Mouse (Mus musculus) MEL (cell line): ENCODE results near the gene Dcun1d4. TPM values are rescaled to one million over a fixed set of nuclear protein-coding genes. Genes with fewer than 3 reads are reported as not detected.
A peak's percentile ranks its signal among the peaks of the same experiment; 100 is the strongest.

ENCODE experiments used
- DNase-seq: peaks from one replicate; pipeline ENCODE4 v3.0.0; 2011; ENCODE audit warnings: low read depth, low spot score
- H3K27ac ChIP-seq: 2 replicates; pipeline ENCODE4 v1.5.1; 2012; ENCODE audit warnings: low read depth, mild to moderate bottlenecking, control low read depth, low read length, moderate library complexity; ENCODE audit not compliant: control insufficient read depth
- H3K27me3 ChIP-seq, 2 experiments: fragments of 150-350 bp in 1 of 2; sonication (generic) in 1 of 2; 2 replicates each; pipeline ENCODE4 v1.6.1; 2012; ENCODE audit warnings: low read length in 2 of 2, mild to moderate bottlenecking in 2 of 2, improper control_type of control experiment in 1 of 2, moderate library complexity in 1 of 2; ENCODE audit not compliant: insufficient read depth in 2 of 2, control insufficient read depth in 1 of 2
- H3K36me3 ChIP-seq, 2 experiments: 2 replicates each; pipeline ENCODE4 v1.6.1; 2012 to 2014; ENCODE audit warnings: low read length in 2 of 2, improper control_type of control experiment in 1 of 2, inconsistent platforms in 1 of 2, mild to moderate bottlenecking in 1 of 2; ENCODE audit not compliant: insufficient read depth in 2 of 2, control insufficient read depth in 1 of 2
- H3K4me1 ChIP-seq, 2 experiments: fragments of 150-350 bp in 1 of 2; sonication (generic) in 1 of 2; 2 replicates each; pipeline ENCODE4 v1.6.1; 2012; ENCODE audit warnings: low read length in 2 of 2, improper control_type of control experiment in 1 of 2, mild to moderate bottlenecking in 1 of 2; ENCODE audit not compliant: insufficient read depth in 2 of 2, control insufficient read depth in 1 of 2
- H3K4me3 ChIP-seq, 2 experiments: fragments of 150-350 bp in 1 of 2; sonication (generic) in 1 of 2; 2 replicates each; pipeline ENCODE4 v1.5.1; 2012; ENCODE audit warnings: low read depth in 2 of 2, low read length in 2 of 2, mild to moderate bottlenecking in 2 of 2, moderate library complexity in 2 of 2, control low read depth in 1 of 2, improper control_type of control experiment in 1 of 2; ENCODE audit not compliant: control insufficient read depth in 1 of 2, insufficient read depth in 1 of 2
- H3K79me2 ChIP-seq: 2 replicates; pipeline ENCODE4 v1.6.1; 2012; ENCODE audit warnings: mild to moderate bottlenecking, low read length, moderate library complexity; ENCODE audit not compliant: control insufficient read depth, poor library complexity, insufficient read depth
- H3K9ac ChIP-seq: 2 replicates; pipeline ENCODE4 v1.6.1; 2012; ENCODE audit warnings: low read depth, mild to moderate bottlenecking, control low read depth, low read length, moderate library complexity; ENCODE audit not compliant: control insufficient read depth, poor library complexity, severe bottlenecking
- H3K9me3 ChIP-seq: fragments of 150-350 bp; sonication (generic); replicated peaks from 2 replicates; pipeline ENCODE4 v1.6.1; 2012; ENCODE audit warnings: mild to moderate bottlenecking, low read length, improper control_type of control experiment, moderate library complexity; ENCODE audit not compliant: insufficient read depth
- BHLHE40 ChIP-seq: IDR thresholded peaks from 2 replicates; pipeline ENCODE4 v1.6.1; 2012; ENCODE audit warnings: low read depth, mild to moderate bottlenecking, inconsistent platforms, low read length, improper control_type of control experiment, borderline replicate concordance
- CHD1 ChIP-seq: IDR thresholded peaks from 2 replicates; pipeline ENCODE4 v1.6.1; 2012; ENCODE audit warnings: low read depth, mild to moderate bottlenecking, inconsistent platforms, low read length, improper control_type of control experiment
- E2F4 ChIP-seq: IDR thresholded peaks from 2 replicates; pipeline ENCODE4 v1.6.1; 2011; ENCODE audit warnings: low read depth, low read length, improper control_type of control experiment, borderline replicate concordance
- EP300 ChIP-seq, 2 experiments: IDR thresholded peaks; 2 replicates each; pipeline ENCODE4 v1.6.1; 2011; ENCODE audit warnings: improper control_type of control experiment in 2 of 2, low read length in 2 of 2, low read depth in 1 of 2, mild to moderate bottlenecking in 1 of 2
- ETS1 ChIP-seq: IDR thresholded peaks from 2 replicates; pipeline ENCODE4 v1.6.1; 2012; ENCODE audit warnings: low read depth, mild to moderate bottlenecking, inconsistent platforms, low read length, improper control_type of control experiment, moderate library complexity
- GATA1 ChIP-seq: IDR thresholded peaks from 2 replicates; pipeline ENCODE4 v1.6.1; 2011; ENCODE audit warnings: low read depth, low read length, improper control_type of control experiment
- HCFC1 ChIP-seq: IDR thresholded peaks from 2 replicates; pipeline ENCODE4 v1.6.1; 2012; ENCODE audit warnings: low read depth, mild to moderate bottlenecking, inconsistent platforms, low read length, improper control_type of control experiment, moderate library complexity
- JUND ChIP-seq: IDR thresholded peaks from 2 replicates; pipeline ENCODE4 v1.6.1; 2011; ENCODE audit warnings: low read depth, mild to moderate bottlenecking, improper control_type of control experiment, low read length
- KAT2A ChIP-seq: conservative IDR thresholded peaks from 2 replicates; pipeline ENCODE4 v1.6.1; 2012; ENCODE audit warnings: low read depth, low read length, improper control_type of control experiment, inconsistent platforms
- MAX ChIP-seq: IDR thresholded peaks from 2 replicates; pipeline ENCODE4 v1.6.1; 2011; ENCODE audit warnings: low read length, improper control_type of control experiment
- MAZ ChIP-seq: IDR thresholded peaks from 2 replicates; pipeline ENCODE4 v1.6.1; 2012; ENCODE audit warnings: low read depth, mild to moderate bottlenecking, inconsistent platforms, low read length, improper control_type of control experiment
- MYB ChIP-seq: IDR thresholded peaks from 2 replicates; pipeline ENCODE4 v1.6.1; 2011; ENCODE audit warnings: mild to moderate bottlenecking, low read depth, low read length, improper control_type of control experiment
- MYC ChIP-seq: IDR thresholded peaks from 2 replicates; pipeline ENCODE4 v1.6.1; 2011; ENCODE audit warnings: low read depth, mild to moderate bottlenecking, low read length, improper control_type of control experiment, moderate library complexity
- NELFE ChIP-seq: IDR thresholded peaks from 2 replicates; pipeline ENCODE4 v1.6.1; 2011; ENCODE audit warnings: low read depth, low read length, improper control_type of control experiment
- POLR2A ChIP-seq, 2 experiments: IDR thresholded peaks; 2 replicates each; pipeline ENCODE4 v1.6.1; 2011 to 2012; ENCODE audit warnings: low read length in 2 of 2, mild to moderate bottlenecking in 2 of 2, control low read depth in 1 of 2, improper control_type of control experiment in 1 of 2, low read depth in 1 of 2, moderate library complexity in 1 of 2; ENCODE audit not compliant: control insufficient read depth in 1 of 2, insufficient read depth in 1 of 2, poor library complexity in 1 of 2
- POLR2AphosphoS2 ChIP-seq: IDR thresholded peaks from 2 replicates; pipeline ENCODE4 v1.6.1; 2011; ENCODE audit warnings: low read length, improper control_type of control experiment
- POLR2AphosphoS5 ChIP-seq: IDR thresholded peaks from 2 replicates; pipeline ENCODE4 v1.6.1; 2012; ENCODE audit warnings: low read depth, borderline replicate concordance, mild to moderate bottlenecking, inconsistent platforms, low read length, moderate library complexity, mixed read lengths
- RAD21 ChIP-seq: IDR thresholded peaks from 2 replicates; pipeline ENCODE4 v1.6.1; 2011; ENCODE audit warnings: mild to moderate bottlenecking, low read depth, low read length, improper control_type of control experiment
- RCOR1 ChIP-seq: IDR thresholded peaks from 2 replicates; pipeline ENCODE4 v1.6.1; 2012; ENCODE audit warnings: low read depth, mild to moderate bottlenecking, inconsistent platforms, low read length, improper control_type of control experiment
- SIN3A ChIP-seq: IDR thresholded peaks from 2 replicates; pipeline ENCODE4 v1.6.1; 2012; ENCODE audit warnings: low read length, improper control_type of control experiment, inconsistent platforms
- SMC3 ChIP-seq: IDR thresholded peaks from 2 replicates; pipeline ENCODE4 v1.6.1; 2011; ENCODE audit warnings: low read depth, low read length, improper control_type of control experiment
- TAL1 ChIP-seq: IDR thresholded peaks from 2 replicates; pipeline ENCODE4 v1.6.1; 2012; ENCODE audit warnings: mild to moderate bottlenecking, inconsistent platforms, low read length, moderate library complexity, mixed read lengths
- TBP ChIP-seq: IDR thresholded peaks from 2 replicates; pipeline ENCODE4 v1.8.0; 2011; ENCODE audit warnings: low read depth, low read length, improper control_type of control experiment
- TCF12 ChIP-seq: IDR thresholded peaks from 2 replicates; pipeline ENCODE4 v1.6.1; 2014; ENCODE audit warnings: low read depth, mild to moderate bottlenecking, inconsistent platforms, low read length, improper control_type of control experiment, moderate library complexity
- UBTF ChIP-seq: IDR thresholded peaks from 2 replicates; pipeline ENCODE4 v1.6.1; 2012; ENCODE audit warnings: low read depth, mild to moderate bottlenecking, inconsistent platforms, low read length, improper control_type of control experiment, moderate library complexity, borderline replicate concordance; ENCODE audit not compliant: insufficient read depth
- USF2 ChIP-seq, 2 experiments: IDR thresholded peaks; 2 replicates each; pipeline ENCODE4 v1.6.1; 2011 to 2012; ENCODE audit warnings: improper control_type of control experiment in 2 of 2, low read length in 2 of 2, borderline replicate concordance in 1 of 2, inconsistent platforms in 1 of 2, low read depth in 1 of 2, mild to moderate bottlenecking in 1 of 2; ENCODE audit not compliant: insufficient read depth in 1 of 2
- ZC3H11A ChIP-seq: IDR thresholded peaks from 2 replicates; pipeline ENCODE4 v1.6.1; 2012; ENCODE audit warnings: low read depth, mild to moderate bottlenecking, inconsistent platforms, low read length, improper control_type of control experiment
- ZKSCAN1 ChIP-seq: IDR thresholded peaks from 2 replicates; pipeline ENCODE4 v1.6.1; 2012; ENCODE audit warnings: low read depth, mild to moderate bottlenecking, inconsistent platforms, low read length, improper control_type of control experiment, moderate library complexity
- ZMIZ1 ChIP-seq: IDR thresholded peaks from 2 replicates; pipeline ENCODE4 v1.6.1; 2012; ENCODE audit warnings: low read depth, mild to moderate bottlenecking, inconsistent platforms, low read length, improper control_type of control experiment, moderate library complexity
- ZNF384 ChIP-seq: IDR thresholded peaks from 2 replicates; pipeline ENCODE4 v1.6.1; 2012; ENCODE audit warnings: low read depth, mild to moderate bottlenecking, inconsistent platforms, low read length, improper control_type of control experiment
- polyA plus RNA-seq, 2 experiments: library from polyadenylated mRNA; stranded (reverse) in 1 of 2; unstranded in 1 of 2; fragments of >175 nt in 1 of 2; fragments of >200 nt in 1 of 2; gene quantifications; 2 replicates each; pipeline versions ENCODE4 v1.2.1 to v1.2.4; 2012; ENCODE audit warnings: low replicate concordance in 2 of 2, low read depth in 1 of 2; ENCODE audit not compliant: insufficient read length in 2 of 2, insufficient read depth in 1 of 2, missing spikeins in 1 of 2
- total RNA-seq: library from RNA; depleted of rRNA; stranded (reverse); fragments of 300-350 nt; gene quantifications from 2 replicates; pipeline ENCODE4 v1.2.3, GENCODE M21; 2012

Gene Dcun1d4
- total and polyA plus RNA-seq, 3 experiments, result 7.6 to 10.0 TPM; not detected in 1

DNA sequence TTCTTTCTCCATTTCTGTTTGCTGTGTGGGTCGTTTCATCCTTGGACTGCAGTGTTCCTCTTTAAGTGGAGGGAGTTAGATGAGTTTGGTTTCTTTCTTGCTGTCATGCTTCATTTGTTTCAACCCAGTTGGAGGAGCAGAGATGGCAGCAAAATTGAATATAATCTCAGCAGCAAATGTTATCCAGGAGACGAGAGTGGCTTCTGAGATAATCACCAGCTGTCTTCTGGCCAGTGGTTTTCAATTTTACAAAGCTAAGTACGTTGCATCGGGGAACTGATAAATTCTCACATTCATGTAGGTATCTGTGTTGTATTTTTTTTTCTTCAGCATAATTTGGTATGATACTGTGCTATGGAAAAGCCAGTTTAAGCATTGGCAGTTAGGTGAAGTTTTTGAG lies 40.0 kb downstream of the Dcun1d4 start:
- Histone ChIP-seq H3K27me3 (no peaks in the 10 kb centered on the region), H3K9me3 (no peaks in the 10 kb centered on the region), H3K4me3 (no peak overlapping the region), H3K9ac (no peak overlapping the region), H3K79me2 (no peaks in the 10 kb centered on the region), H3K4me1 (peaks cover 27 to 29% of the 10 kb centered on the region in 2 experiments), H3K27ac (no peak overlapping the region; the same call in 1 of the 2 replicates), H3K36me3 (peaks cover 0 to 43% of the 10 kb centered on the region in 2 experiments)
- peak; percentile 54 for DNase-seq
- TF ChIP-seq USF2 (IDR thresholded peaks at IDR 0.05; ENCODE audit: borderline replicate concordance in 1 of 2, insufficient read depth in 1 of 2, low read depth in 1 of 2, low read length in 2 of 2) (no peak), TCF12 (peak; percentile 66; the same call in 1 of the 2 replicates), KAT2A (no peak), E2F4 (no peak), UBTF (no peak), ZMIZ1 (no peak), GATA1 (peak; percentile 77), TAL1 (no peak), SIN3A (no peak), RCOR1 (peak; percentile 91), CHD1 (no peak), ZNF384 (peak; percentile 66; the same call in 1 of the 2 replicates), ZC3H11A (no peak), HCFC1 (no peak), EP300 (IDR thresholded peaks at IDR 0.05; ENCODE audit: low read depth in 1 of 2, low read length in 2 of 2) (peak; percentile 76 to 77), RAD21 (no peak), ETS1 (peak; percentile 79)

DNA sequence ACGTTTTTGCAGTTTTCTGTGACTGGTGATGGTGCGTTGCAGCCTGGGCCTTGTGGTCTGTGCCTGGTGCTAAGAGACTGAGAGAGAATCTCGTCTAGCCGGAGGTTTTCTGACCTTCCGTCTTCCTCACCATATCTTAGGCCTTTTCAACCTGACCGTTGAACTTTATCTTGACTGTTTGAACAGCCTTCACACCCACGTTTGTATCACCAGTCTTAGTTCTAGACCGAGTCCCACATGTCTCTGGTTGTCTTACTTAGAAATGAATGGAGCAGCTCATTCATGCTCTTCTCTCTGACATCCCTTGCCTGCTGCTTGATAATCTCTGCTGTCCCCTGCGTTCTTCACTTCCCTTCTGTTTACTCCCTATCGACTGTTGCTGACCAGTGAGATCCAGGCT lies 42.4 kb downstream of the Dcun1d4 start:
- H3K79me2 ChIP-seq, result no peaks in the 10 kb centered on the region
- peaks cover 27 to 29% of the 10 kb centered on the region in 2 experiments for H3K4me1 ChIP-seq
- TF ChIP-seq RAD21 (no peak), MYB (peak; percentile 95), EP300 (IDR thresholded peaks at IDR 0.05; ENCODE audit: low read depth in 1 of 2, low read length in 2 of 2) (peak; percentile 75 to 91), MYC (peak; percentile 68; the same call in 1 of the 2 replicates), MAX (peak; percentile 66; the same call in 1 of the 2 replicates), BHLHE40 (no peak), RCOR1 (0 out of 2 replicates have a peak, but pooled peaks have one; percentile 19), POLR2AphosphoS2 (no peak), E2F4 (no peak), NELFE (0 out of 2 replicates have a peak, but pooled peaks have one; percentile 42), JUND (no peak), TBP (no peak), MAZ (no peak), SMC3 (no peak), TCF12 (no peak), POLR2AphosphoS5 (no peak), KAT2A (no peak), ETS1 (0 out of 2 replicates have a peak, but pooled peaks have one; percentile 26), SIN3A (peak; percentile 31; the same call in 1 of the 2 replicates), ZNF384 (no peak), GATA1 (peak; percentile 67), POLR2A (IDR thresholded peaks at IDR 0.05; ENCODE audit: control insufficient read depth in 1 of 2, insufficient read depth in 1 of 2, low read depth in 1 of 2, low read length in 2 of 2, poor library complexity in 1 of 2) (peak in 1 of 2 experiments; percentile 24; a peak in 1 of 4 replicates), ZKSCAN1 (no peak), TAL1 (no peak)
- no peaks in the 10 kb centered on the region for H3K9me3 ChIP-seq
- DNase-seq, result peak; percentile 56
- H3K4me3 ChIP-seq, result no peak overlapping the region
- H3K27ac ChIP-seq, result peak overlapping the region; percentile 87
- H3K9ac ChIP-seq, result peak overlapping the region; percentile 34
- H3K27me3 ChIP-seq, result no peaks in the 10 kb centered on the region
- H3K36me3 ChIP-seq, result peaks cover 0 to 43% of the 10 kb centered on the region in 2 experiments; a peak in 2 of 4 replicates
